Mouse (Mus musculus): ENCODE data around the gene Prrt1. TPM values are rescaled to one million over a fixed set of nuclear protein-coding genes. Genes with fewer than 3 reads are reported as not detected.

The Prrt1 gene
- polyA plus RNA-seq, 1 experiment = 194 TPM

DNA sequence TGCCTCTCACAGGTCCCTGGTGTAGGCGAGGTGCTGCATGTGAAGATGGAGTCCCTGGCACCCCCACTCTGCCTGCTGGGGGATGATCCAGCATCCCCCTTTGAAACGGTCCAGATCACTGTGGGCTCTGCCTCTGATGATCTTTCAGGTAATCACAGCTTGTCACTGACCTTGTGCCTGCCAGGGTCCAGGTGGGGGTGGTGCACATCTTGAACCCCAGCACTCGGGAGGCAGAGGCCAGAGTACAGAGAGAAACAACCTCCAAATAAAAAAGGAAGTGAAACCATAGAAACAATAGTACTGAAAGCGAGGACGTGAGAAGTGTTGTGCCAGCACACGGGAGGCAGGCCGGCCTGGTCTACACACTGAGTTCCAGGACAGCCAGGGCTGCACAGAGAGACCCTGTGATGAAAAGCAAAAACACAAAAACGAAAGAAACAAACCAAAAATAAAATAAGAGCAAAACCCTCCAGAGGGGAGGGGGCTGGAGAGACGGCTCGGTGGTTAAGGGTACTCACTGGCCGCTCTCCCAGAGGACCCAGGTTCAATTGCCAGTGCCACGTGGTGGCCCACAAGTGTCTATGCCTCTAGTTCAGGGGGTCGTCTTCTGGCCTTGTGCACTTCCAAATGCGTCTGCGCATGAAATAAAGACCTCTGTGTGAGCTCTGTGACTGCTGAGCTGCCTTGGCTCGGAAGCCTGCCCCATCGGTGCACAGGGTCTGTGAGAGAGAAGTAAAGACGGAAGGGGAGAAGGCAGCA lies 20.0 kb downstream of the Prrt1 start:
- no peaks in the 10 kb centered on the region for H3K27me3 ChIP-seq (ENCODE audit: control insufficient read depth, insufficient read depth, low read length)
- peaks cover 12% of the 10 kb centered on the region for H3K4me1 ChIP-seq (ENCODE audit: control insufficient read depth, insufficient read depth, low read length)
- WGBS = 83% methylated on average over 18 of the region's 18 CpGs
- H3K27ac ChIP-seq (ENCODE audit: insufficient read depth, low read length) = no peak overlapping the region
- peak in 1 of 2 experiments; percentile 8 for DNase-seq
- no peak overlapping the region for H3K4me3 ChIP-seq (replicated peaks; ENCODE audit: insufficient read depth, low read depth, low read length)
- no peak for TF ChIP-seq CTCF (IDR thresholded peaks at IDR 0.05; ENCODE audit: borderline replicate concordance, insufficient read depth, low read depth, low read length)
- TF ChIP-seq POLR2A (IDR thresholded peaks at IDR 0.05; ENCODE audit: borderline replicate concordance, insufficient read depth, low read length) = no peak

DNA sequence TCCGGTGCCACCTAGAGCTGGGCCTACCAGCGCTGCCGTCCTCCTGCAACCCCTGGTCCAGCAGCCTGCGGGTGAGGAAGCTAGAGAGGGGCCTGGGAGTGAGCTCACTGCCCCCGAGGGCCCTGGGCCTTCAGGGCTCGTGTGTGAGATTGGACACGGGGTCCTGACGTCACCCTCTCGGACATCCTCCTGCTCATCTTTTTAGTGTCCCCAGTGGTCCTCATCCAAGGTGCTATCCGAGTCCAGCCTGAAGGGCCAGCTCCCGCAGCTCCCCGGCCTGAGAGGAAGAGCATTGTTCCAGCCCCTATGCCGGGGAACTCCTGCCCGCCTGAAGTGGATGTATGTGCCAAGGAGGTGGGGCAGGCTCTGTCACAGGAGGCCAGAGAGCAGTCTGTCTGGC lies 21.4 kb downstream of the Prrt1 start:
- no peak for TF ChIP-seq CTCF (IDR thresholded peaks at IDR 0.05; ENCODE audit: borderline replicate concordance, insufficient read depth, low read depth, low read length)
- no peak for TF ChIP-seq POLR2A (IDR thresholded peaks at IDR 0.05; ENCODE audit: borderline replicate concordance, insufficient read depth, low read length)
- peak in 1 of 2 experiments; percentile 6 for DNase-seq
- Histone ChIP-seq H3K27ac (ENCODE audit: insufficient read depth, low read length) (no peak overlapping the region), H3K27me3 (ENCODE audit: control insufficient read depth, insufficient read depth, low read length) (no peaks in the 10 kb centered on the region), H3K4me1 (ENCODE audit: control insufficient read depth, insufficient read depth, low read length) (peaks cover 14% of the 10 kb centered on the region), H3K4me3 (replicated peaks; ENCODE audit: insufficient read depth, low read depth, low read length) (no peak overlapping the region)
- WGBS = 75% methylated on average over 14 of the region's 14 CpGs

GRCm38 (mm10) chr17:34651507-34652221 lies 22.3 kb downstream of the Prrt1 start:
- peak; percentile 43 to 44 for DNase-seq
- no peak overlapping the region for H3K4me3 ChIP-seq (replicated peaks; ENCODE audit: insufficient read depth, low read depth, low read length)
- H3K27me3 ChIP-seq (ENCODE audit: control insufficient read depth, insufficient read depth, low read length) = no peaks in the 10 kb centered on the region
- peaks cover 11% of the 10 kb centered on the region; the same call in 1 of the 2 replicates for H3K4me1 ChIP-seq (ENCODE audit: control insufficient read depth, insufficient read depth, low read length)
- TF ChIP-seq CTCF (IDR thresholded peaks at IDR 0.05; ENCODE audit: borderline replicate concordance, insufficient read depth, low read depth, low read length) (no peak), POLR2A (IDR thresholded peaks at IDR 0.05; ENCODE audit: borderline replicate concordance, insufficient read depth, low read length) (no peak)
- H3K27ac ChIP-seq (ENCODE audit: insufficient read depth, low read length) = no peak overlapping the region
- 32% methylated on average over 19 of the region's 19 CpGs for WGBS

DNA sequence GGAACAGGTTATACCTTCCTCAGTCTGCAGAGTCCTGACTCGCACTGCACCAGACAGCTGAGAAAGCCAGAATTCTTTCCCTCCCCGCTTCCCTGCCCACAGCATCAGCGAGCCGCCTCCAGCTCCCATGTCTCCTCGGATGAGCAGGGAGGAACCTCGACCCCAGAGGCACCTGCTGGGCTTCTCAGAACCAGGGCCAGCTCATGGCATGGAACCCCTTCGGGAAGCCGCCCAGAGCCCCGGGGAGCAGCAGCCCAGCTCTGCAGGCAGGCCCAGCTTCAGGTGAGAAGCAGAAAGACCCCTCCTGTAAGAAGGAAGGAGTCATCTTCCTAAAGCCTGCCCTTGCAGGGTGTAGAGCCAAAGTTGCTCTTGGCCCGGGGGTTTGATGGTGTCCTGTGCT lies 23.2 kb downstream of the Prrt1 start:
- no peak overlapping the region for H3K4me3 ChIP-seq (replicated peaks; ENCODE audit: insufficient read depth, low read depth, low read length)
- H3K27me3 ChIP-seq (ENCODE audit: control insufficient read depth, insufficient read depth, low read length) = no peaks in the 10 kb centered on the region
- H3K4me1 ChIP-seq (ENCODE audit: control insufficient read depth, insufficient read depth, low read length) = peaks cover 11% of the 10 kb centered on the region; the same call in 1 of the 2 replicates
- no peak overlapping the region for H3K27ac ChIP-seq (ENCODE audit: insufficient read depth, low read length)
- 81% methylated on average over 10 of the region's 10 CpGs for WGBS
- TF ChIP-seq POLR2A (IDR thresholded peaks at IDR 0.05; ENCODE audit: borderline replicate concordance, insufficient read depth, low read length) (no peak), CTCF (IDR thresholded peaks at IDR 0.05; ENCODE audit: borderline replicate concordance, insufficient read depth, low read depth, low read length) (no peak)
- DNase-seq = no peak

DNA sequence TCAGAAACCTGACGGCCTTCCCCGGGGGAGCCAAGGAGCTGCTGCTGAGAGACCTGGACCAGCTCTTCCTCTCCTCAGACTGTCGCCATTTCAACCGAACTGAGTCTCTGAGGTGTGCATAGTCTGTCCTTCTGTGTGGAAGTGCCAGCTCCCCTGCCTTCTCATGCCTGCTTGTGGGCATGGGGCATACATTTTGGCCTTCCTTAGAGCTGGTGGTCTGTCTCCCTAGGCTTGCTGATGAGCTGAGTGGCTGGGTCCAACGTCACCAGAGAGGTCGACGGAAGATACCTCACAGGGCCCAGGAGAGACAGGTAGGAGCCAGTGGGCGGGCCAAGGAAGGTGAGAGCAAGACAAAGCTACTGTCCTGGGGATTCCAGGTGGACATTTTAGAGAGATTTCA lies 23.7 kb downstream of the Prrt1 start:
- peak; percentile 6 to 18 for DNase-seq
- TF ChIP-seq POLR2A (IDR thresholded peaks at IDR 0.05; ENCODE audit: borderline replicate concordance, insufficient read depth, low read length) (no peak), CTCF (IDR thresholded peaks at IDR 0.05; ENCODE audit: borderline replicate concordance, insufficient read depth, low read depth, low read length) (no peak)
- Histone ChIP-seq H3K27me3 (ENCODE audit: control insufficient read depth, insufficient read depth, low read length) (no peaks in the 10 kb centered on the region), H3K4me3 (replicated peaks; ENCODE audit: insufficient read depth, low read depth, low read length) (no peak overlapping the region), H3K4me1 (ENCODE audit: control insufficient read depth, insufficient read depth, low read length) (peaks cover 11% of the 10 kb centered on the region; the same call in 1 of the 2 replicates), H3K27ac (ENCODE audit: insufficient read depth, low read length) (no peak overlapping the region)
- 88% methylated on average over 8 of the region's 8 CpGs for WGBS

DNA sequence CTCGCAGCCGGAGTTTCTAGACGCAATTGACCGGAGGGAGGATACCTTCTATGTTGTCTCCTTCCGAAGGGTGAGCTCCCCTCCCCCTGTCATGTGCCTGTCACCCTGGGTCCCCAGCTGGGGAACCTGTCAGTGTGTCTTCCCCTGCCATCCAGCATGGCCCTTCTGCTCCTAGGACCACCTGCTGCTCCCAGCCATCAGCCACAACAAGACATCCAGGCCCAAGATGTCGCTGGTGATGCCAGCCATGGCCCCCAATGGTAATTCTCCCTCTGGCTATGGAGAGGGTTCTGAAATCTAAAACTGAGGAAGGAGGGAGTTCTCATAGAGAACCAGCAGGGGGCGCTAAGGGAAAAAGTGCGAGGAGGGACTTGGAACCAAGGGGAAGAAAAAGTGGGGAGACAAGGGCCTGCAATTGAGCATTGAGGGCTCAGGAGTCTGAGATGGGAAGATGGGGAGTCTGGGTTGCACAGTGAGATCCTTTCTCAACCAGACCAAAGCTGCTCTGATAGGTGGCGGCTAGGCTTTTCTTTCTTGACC lies 24.5 kb downstream of the Prrt1 start:
- Histone ChIP-seq H3K27ac (ENCODE audit: insufficient read depth, low read length) (no peak overlapping the region), H3K27me3 (ENCODE audit: control insufficient read depth, insufficient read depth, low read length) (no peaks in the 10 kb centered on the region), H3K4me3 (replicated peaks; ENCODE audit: insufficient read depth, low read depth, low read length) (no peak overlapping the region), H3K4me1 (ENCODE audit: control insufficient read depth, insufficient read depth, low read length) (peaks cover 6% of the 10 kb centered on the region; the same call in 1 of the 2 replicates)
- 64% methylated on average over 9 of the region's 9 CpGs for WGBS
- peak; percentile 43 to 59 for DNase-seq
- TF ChIP-seq CTCF (IDR thresholded peaks at IDR 0.05; ENCODE audit: borderline replicate concordance, insufficient read depth, low read depth, low read length) (peak; percentile 60), POLR2A (IDR thresholded peaks at IDR 0.05; ENCODE audit: borderline replicate concordance, insufficient read depth, low read length) (no peak)

DNA sequence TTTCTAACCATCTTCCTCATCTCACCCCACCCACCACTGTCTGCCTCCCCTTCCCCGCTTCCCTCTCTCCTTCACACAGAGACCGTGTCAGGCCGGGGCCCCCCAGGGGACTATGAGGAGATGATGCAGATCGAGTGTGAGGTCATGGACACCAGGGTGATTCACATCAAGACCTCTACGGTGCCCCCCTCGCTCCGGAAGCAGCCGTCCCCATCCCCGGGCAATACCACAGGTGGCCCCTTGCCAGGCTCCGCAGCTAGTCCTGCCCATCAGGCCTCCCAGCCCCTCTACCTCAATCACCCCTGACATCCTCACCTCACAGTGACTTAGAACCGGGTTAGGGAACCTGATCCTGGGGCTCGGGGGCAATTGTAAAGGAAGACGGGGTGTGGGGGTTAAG lies 25.1 kb downstream of the Prrt1 start:
- H3K27me3 ChIP-seq (ENCODE audit: control insufficient read depth, insufficient read depth, low read length) = no peaks in the 10 kb centered on the region
- 86% methylated on average over 13 of the region's 13 CpGs for WGBS
- no peak overlapping the region for H3K4me3 ChIP-seq (replicated peaks; ENCODE audit: insufficient read depth, low read depth, low read length)
- DNase-seq = peak; percentile 24 to 33
- H3K27ac ChIP-seq (ENCODE audit: insufficient read depth, low read length) = no peak overlapping the region
- H3K4me1 ChIP-seq (ENCODE audit: control insufficient read depth, insufficient read depth, low read length) = peaks cover 6% of the 10 kb centered on the region; the same call in 1 of the 2 replicates
- TF ChIP-seq POLR2A (IDR thresholded peaks at IDR 0.05; ENCODE audit: borderline replicate concordance, insufficient read depth, low read length) (no peak), CTCF (IDR thresholded peaks at IDR 0.05; ENCODE audit: borderline replicate concordance, insufficient read depth, low read depth, low read length) (no peak)

All from cerebellum, adult 2 months (tissue).